Comparison of ENCODE assay signal across 20 mouse cellular contexts in the genomic region with DNA sequence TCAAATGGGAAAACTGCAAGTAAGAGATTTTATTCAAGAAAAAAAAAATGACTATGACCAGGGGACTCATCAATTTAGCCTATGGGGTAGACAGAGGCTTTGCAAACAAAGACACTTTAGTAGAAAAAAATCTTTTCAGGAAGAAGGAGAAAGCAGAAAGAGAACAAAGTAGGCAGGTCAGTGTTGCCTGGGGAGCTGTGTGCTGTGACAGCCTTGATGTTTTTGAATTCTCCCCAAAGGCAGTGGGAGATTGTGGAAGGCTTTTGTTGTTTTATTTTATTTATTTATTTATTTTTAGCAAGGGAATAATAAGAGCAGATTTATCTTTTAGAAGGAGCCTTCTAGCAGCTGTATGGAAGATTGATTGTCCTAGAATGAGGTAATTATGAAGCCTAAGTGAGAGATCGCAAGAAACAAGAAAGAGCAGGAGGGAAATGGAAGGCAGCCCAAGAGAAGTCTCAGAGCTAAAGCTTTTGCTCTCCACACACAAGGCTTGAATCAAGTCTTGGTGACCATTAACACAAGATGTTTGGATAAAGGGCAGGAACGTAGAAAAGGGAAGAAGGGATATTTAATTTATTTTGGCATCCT.
DNase-seq lines count a peak whose midpoint lies in the region; ATAC-seq lines count a peak whose summit lies in the region.
"Had no signal": no experiment of that assay in that cellular context is flagged by ENCODE, and none has a peak within 500 bp of the region (broad histone marks: within the 10 kb centered on the region; RNA-seq: fewer than 3 reads in every experiment).

No protein-coding gene starts in this region.

- H3K4me2 ChIP-seq in forebrain, embryonic 11.5 days (ENCODE audit: low read depth, low read length, severe bottlenecking), result no peak overlapping the region
- no peak overlapping the region for H3K4me2 ChIP-seq in forebrain, embryonic 16.5 days (ENCODE audit: low read length)
- no peak overlapping the region for H3K4me2 ChIP-seq in hindbrain, embryonic 14.5 days (replicated peaks)
- no peak overlapping the region for H3K4me2 ChIP-seq in midbrain, embryonic 14.5 days (ENCODE audit: low read length)
- no peak overlapping the region for H3K4me2 ChIP-seq in intestine, embryonic 16.5 days (ENCODE audit: low read depth, low read length)
- H3K4me2 ChIP-seq: forebrain, embryonic 15.5 days had no signal

- WGBS in forebrain, embryonic 11.5 days, result 23% methylated on average over 2 of the region's 2 CpGs
- WGBS in forebrain, embryonic 16.5 days, result 13% methylated on average over 2 of the region's 2 CpGs
- 14% methylated on average over 2 of the region's 2 CpGs for WGBS in hindbrain, embryonic 14.5 days
- 16% methylated on average over 2 of the region's 2 CpGs for WGBS in midbrain, embryonic 14.5 days
- WGBS in intestine, embryonic 16.5 days, result 52% methylated on average over 2 of the region's 2 CpGs

- no peaks in the 10 kb centered on the region for H3K9me3 ChIP-seq in forebrain, embryonic 11.5 days (ENCODE audit: control insufficient read depth, low read length)
- H3K9me3 ChIP-seq in forebrain, embryonic 16.5 days (ENCODE audit: control insufficient read depth, low read length), result no peaks in the 10 kb centered on the region
- H3K9me3 ChIP-seq in hindbrain, embryonic 14.5 days (ENCODE audit: control insufficient read depth, low read length), result no peaks in the 10 kb centered on the region
- no peaks in the 10 kb centered on the region for H3K9me3 ChIP-seq in midbrain, embryonic 14.5 days (ENCODE audit: control insufficient read depth, low read length)
- H3K9me3 ChIP-seq in intestine, embryonic 16.5 days (ENCODE audit: control insufficient read depth, low read length), result no peaks in the 10 kb centered on the region
- H3K9me3 ChIP-seq: forebrain, embryonic 15.5 days had no signal

- 0 out of 2 replicates have a peak, but pooled peaks have one; percentile 45 for ATAC-seq in forebrain, embryonic 11.5 days (replicated peaks; ENCODE audit: low FRiP score)
- no peak for ATAC-seq in forebrain, embryonic 16.5 days
- ATAC-seq in hindbrain, embryonic 14.5 days (ENCODE audit: low FRiP score), result peak; percentile 37; the same call in 1 of the 2 replicates
- ATAC-seq in midbrain, embryonic 14.5 days (ENCODE audit: low FRiP score, low TSS enrichment), result no peak; the same call in 1 of the 2 replicates
- no peak for ATAC-seq in intestine, embryonic 16.5 days
- ATAC-seq: forebrain, embryonic 15.5 days had no signal

- H3K36me3 ChIP-seq in forebrain, embryonic 11.5 days (ENCODE audit: control insufficient read depth, insufficient read depth, low read length), result no peaks in the 10 kb centered on the region
- no peaks in the 10 kb centered on the region for H3K36me3 ChIP-seq in forebrain, embryonic 16.5 days (ENCODE audit: control insufficient read depth, insufficient read depth)
- H3K36me3 ChIP-seq in hindbrain, embryonic 14.5 days (replicated peaks; ENCODE audit: control insufficient read depth, insufficient read depth), result no peaks in the 10 kb centered on the region
- H3K36me3 ChIP-seq in midbrain, embryonic 14.5 days (ENCODE audit: control insufficient read depth, insufficient read depth, low read length), result no peaks in the 10 kb centered on the region
- H3K36me3 ChIP-seq in intestine, embryonic 16.5 days (ENCODE audit: control insufficient read depth, insufficient read depth, low read length), result no peaks in the 10 kb centered on the region
- H3K36me3 ChIP-seq: forebrain, embryonic 15.5 days had no signal

- H3K27ac ChIP-seq in forebrain, embryonic 11.5 days (ENCODE audit: low read depth, low read length), result no peak overlapping the region
- H3K27ac ChIP-seq in forebrain, embryonic 16.5 days (ENCODE audit: low read length), result no peak overlapping the region
- peak overlapping the region; percentile 67; the same call in 1 of the 2 replicates for H3K27ac ChIP-seq in hindbrain, embryonic 14.5 days
- no peak overlapping the region for H3K27ac ChIP-seq in midbrain, embryonic 14.5 days (replicated peaks; ENCODE audit: low read depth, low read length)
- H3K27ac ChIP-seq in intestine, embryonic 16.5 days (ENCODE audit: low read length), result no peak overlapping the region
- H3K27ac ChIP-seq: forebrain, embryonic 15.5 days; gastrocnemius, adult 2 months had no signal

- no peaks in the 10 kb centered on the region for H3K27me3 ChIP-seq in forebrain, embryonic 11.5 days (ENCODE audit: control insufficient read depth, insufficient read depth, low read length)
- no peaks in the 10 kb centered on the region for H3K27me3 ChIP-seq in forebrain, embryonic 16.5 days (replicated peaks; ENCODE audit: control insufficient read depth, insufficient read depth, low read length)
- H3K27me3 ChIP-seq in hindbrain, embryonic 14.5 days (ENCODE audit: control insufficient read depth, insufficient read depth, low read length), result no peaks in the 10 kb centered on the region
- H3K27me3 ChIP-seq in midbrain, embryonic 14.5 days (ENCODE audit: control insufficient read depth, insufficient read depth, low read length), result no peaks in the 10 kb centered on the region
- H3K27me3 ChIP-seq in intestine, embryonic 16.5 days (replicated peaks; ENCODE audit: control insufficient read depth, insufficient read depth, low read length), result no peaks in the 10 kb centered on the region
- H3K27me3 ChIP-seq: forebrain, embryonic 15.5 days had no signal

- DNase-seq in forebrain, embryonic 11.5 days (ENCODE audit: low spot score), result no peak
- peak; percentile 10 for DNase-seq in embryo, embryonic 10 days (ENCODE audit: low spot score)
- no peak for DNase-seq in hindbrain, embryonic 14.5 days (ENCODE audit: low spot score)
- peak; percentile 45 for DNase-seq in midbrain, embryonic 14.5 days
- no peak for DNase-seq in left cerebral cortex, adult 11 months (ENCODE audit: low spot score)
- DNase-seq in frontal cortex, postnatal 25 days (ENCODE audit: low spot score in 2 of 2), result no peak
- DNase-seq: adrenal gland, postnatal 10 days; cerebellum, adult 18-20 months; gastrocnemius, adult 2 months; heart, adult 18-20 months; kidney, adult 18-20 months; kidney, postnatal 36 days; liver; lung, adult 18-20 months; lung, postnatal 36 days; spleen, adult 18-20 months; thymus, adult 18-20 months had no signal

- no peaks in the 10 kb centered on the region for H3K4me1 ChIP-seq in forebrain, embryonic 11.5 days (replicated peaks; ENCODE audit: control insufficient read depth, insufficient read depth, low read length)
- no peaks in the 10 kb centered on the region for H3K4me1 ChIP-seq in forebrain, embryonic 16.5 days (replicated peaks; ENCODE audit: control insufficient read depth, insufficient read depth, low read length)
- H3K4me1 ChIP-seq in hindbrain, embryonic 14.5 days (replicated peaks; ENCODE audit: control insufficient read depth, insufficient read depth, low read length), result peaks cover 5% of the 10 kb centered on the region
- no peaks in the 10 kb centered on the region for H3K4me1 ChIP-seq in midbrain, embryonic 14.5 days (ENCODE audit: control insufficient read depth, insufficient read depth, low read length)
- no peaks in the 10 kb centered on the region for H3K4me1 ChIP-seq in intestine, embryonic 16.5 days (ENCODE audit: control insufficient read depth, insufficient read depth, low read length)
- H3K4me1 ChIP-seq: forebrain, embryonic 15.5 days had no signal

- H3K9ac ChIP-seq in forebrain, embryonic 11.5 days (ENCODE audit: low read length), result no peak overlapping the region
- H3K9ac ChIP-seq in forebrain, embryonic 16.5 days (replicated peaks; ENCODE audit: low read depth, low read length), result no peak overlapping the region
- no peak overlapping the region for H3K9ac ChIP-seq in hindbrain, embryonic 14.5 days
- no peak overlapping the region for H3K9ac ChIP-seq in midbrain, embryonic 14.5 days (replicated peaks; ENCODE audit: low read length)
- H3K9ac ChIP-seq in intestine, embryonic 16.5 days (ENCODE audit: low read depth, low read length), result no peak overlapping the region
- H3K9ac ChIP-seq: forebrain, embryonic 15.5 days had no signal

- no peak overlapping the region for H3K4me3 ChIP-seq in forebrain, embryonic 11.5 days (ENCODE audit: low read depth, low read length)
- H3K4me3 ChIP-seq in forebrain, embryonic 16.5 days (replicated peaks; ENCODE audit: low read length), result no peak overlapping the region
- H3K4me3 ChIP-seq in hindbrain, embryonic 14.5 days (replicated peaks; ENCODE audit: low read length), result no peak overlapping the region
- H3K4me3 ChIP-seq in midbrain, embryonic 14.5 days (replicated peaks; ENCODE audit: low read depth, low read length), result no peak overlapping the region
- H3K4me3 ChIP-seq in intestine, embryonic 16.5 days (ENCODE audit: low read length), result no peak overlapping the region
- H3K4me3 ChIP-seq: forebrain, embryonic 15.5 days; gastrocnemius, adult 2 months had no signal

Comparison
In these comparisons a context has a peak if more than half of its experiments do, and no peak if none do; other contexts are left out.
1. ATAC-seq: peak in forebrain, embryonic 11.5 days (single experiment) and hindbrain, embryonic 14.5 days (single experiment); none in forebrain, embryonic 16.5 days (single experiment), midbrain, embryonic 14.5 days (single experiment) and intestine, embryonic 16.5 days (single experiment).
2. DNase-seq: peak in embryo, embryonic 10 days (single experiment) and midbrain, embryonic 14.5 days (single experiment); none in forebrain, embryonic 11.5 days (single experiment), hindbrain, embryonic 14.5 days (single experiment), left cerebral cortex, adult 11 months (single experiment) and frontal cortex, postnatal 25 days (0 of 2).